Mouse (Mus musculus) neural tube, embryonic 13.5 days (tissue): ENCODE measurements around the gene Dock1. TPM values are rescaled to one million over a fixed set of nuclear protein-coding genes. Genes with fewer than 3 reads are reported as not detected.
A peak's percentile ranks its signal among the peaks of the same experiment; 100 is the strongest.

Experiments
- ATAC-seq: fragments of 200-750 bp; cut with Nextera tagmentation; 2 replicates; pipeline ENCODE4 v1.8.0; 2017; ENCODE audit warnings: low read depth, mild to moderate bottlenecking, moderate TSS enrichment, moderate library complexity
- H3K27ac ChIP-seq: fragments of 300-500 bp; sonication (generic); replicated peaks from 2 replicates; pipeline ENCODE4 v1.5.1; 2015; ENCODE audit warnings: moderate library complexity, mild to moderate bottlenecking, inconsistent platforms
- H3K27me3 ChIP-seq: fragments of 300-500 bp; sonication (generic); 2 replicates; pipeline ENCODE4 v1.6.1; 2015; ENCODE audit warnings: mild to moderate bottlenecking, inconsistent platforms
- H3K36me3 ChIP-seq: fragments of 300-500 bp; sonication (generic); 2 replicates; pipeline ENCODE4 v1.6.1; 2015; ENCODE audit warnings: mild to moderate bottlenecking, inconsistent platforms
- H3K4me1 ChIP-seq: fragments of 300-500 bp; sonication (generic); replicated peaks from 2 replicates; pipeline ENCODE4 v1.6.1; 2015; ENCODE audit warnings: inconsistent platforms
- H3K4me2 ChIP-seq: fragments of 300-500 bp; sonication (generic); 2 replicates; pipeline ENCODE4 v1.6.1; 2015; ENCODE audit warnings: inconsistent platforms, mild to moderate bottlenecking, moderate library complexity
- H3K4me3 ChIP-seq: fragments of 300-500 bp; sonication (generic); 2 replicates; pipeline ENCODE4 v1.5.1; 2015; ENCODE audit warnings: mild to moderate bottlenecking, inconsistent platforms
- H3K9ac ChIP-seq: fragments of 300-500 bp; sonication (generic); 2 replicates; pipeline ENCODE4 v1.6.1; 2015; ENCODE audit warnings: moderate library complexity, mild to moderate bottlenecking, inconsistent platforms
- H3K9me3 ChIP-seq: fragments of 300-500 bp; sonication (generic); 2 replicates; pipeline ENCODE4 v1.6.1; 2016; ENCODE audit warnings: inconsistent platforms
- WGBS: fragments of 180-500 bp; shearing (Covaris S2); methylation state at CpG from one replicate; pipeline ENCODE4 v1.1.7; 2015; 5-methylcytosine and 5-hydroxymethylcytosine counted together
- polyA plus RNA-seq: library from polyadenylated mRNA; unstranded; fragments of >200 nt; fragmentation: Nextera tagmentation; extraction: Ambion mirVana; gene quantifications from 2 replicates; pipeline ENCODE4 v1.2.1, GENCODE M21; 2015

Dock1 gene
- polyA plus RNA-seq, 1 experiment from 2014 or later = 7.4 TPM

DNA sequence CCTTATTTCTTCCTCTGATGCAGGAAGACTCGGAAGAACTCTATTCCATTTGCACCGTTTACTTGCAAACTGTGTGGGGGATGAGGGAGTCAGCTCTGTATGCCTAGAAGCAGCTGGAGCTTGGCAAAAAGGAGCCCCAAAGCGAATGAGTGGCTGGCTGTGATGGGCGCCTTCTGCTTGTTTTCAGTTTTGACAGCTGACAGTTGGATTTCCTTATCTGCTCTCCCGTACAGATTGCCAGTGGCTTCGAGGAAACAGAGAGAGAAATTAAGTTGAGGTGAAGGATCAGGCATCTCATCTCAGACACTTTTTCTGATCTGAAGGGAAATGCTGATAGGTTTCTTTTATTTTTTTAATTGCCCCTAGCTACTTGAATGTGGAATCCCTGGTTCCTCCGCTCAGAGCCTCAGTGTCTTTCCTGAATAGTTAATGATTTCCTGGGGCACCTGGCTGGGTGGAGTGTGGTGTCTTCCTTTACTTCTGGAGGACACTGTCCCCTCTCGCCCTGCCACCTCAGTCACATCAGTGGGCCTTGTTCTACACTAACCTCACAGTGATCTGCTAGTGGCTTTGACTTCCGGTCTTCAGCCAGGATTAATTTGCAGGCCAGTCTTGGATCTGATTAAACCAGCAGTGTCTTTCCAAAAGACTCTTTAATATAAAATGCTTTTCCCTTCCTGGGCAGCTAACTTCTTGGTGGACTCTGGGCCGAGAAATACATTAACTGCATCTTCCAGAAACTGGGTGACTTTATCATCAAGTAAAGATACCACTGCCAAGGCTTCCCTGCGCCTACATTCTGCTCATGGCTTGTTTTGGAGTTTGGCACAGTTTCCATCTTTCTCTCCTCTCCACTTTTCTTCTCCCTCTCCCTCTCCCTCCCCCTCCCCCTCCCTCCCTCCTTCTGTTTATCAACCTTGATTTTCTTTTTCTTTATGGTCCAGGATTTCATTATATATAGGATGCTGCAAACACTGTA, 55.4 kb downstream of the Dock1 start:
- Histone ChIP-seq H3K4me2 (peak overlapping the region; percentile 13; the same call in 1 of the 2 replicates), H3K27me3 (no peaks in the 10 kb centered on the region)
- WGBS = 39% methylated on average over 11 of the region's 11 CpGs

DNA sequence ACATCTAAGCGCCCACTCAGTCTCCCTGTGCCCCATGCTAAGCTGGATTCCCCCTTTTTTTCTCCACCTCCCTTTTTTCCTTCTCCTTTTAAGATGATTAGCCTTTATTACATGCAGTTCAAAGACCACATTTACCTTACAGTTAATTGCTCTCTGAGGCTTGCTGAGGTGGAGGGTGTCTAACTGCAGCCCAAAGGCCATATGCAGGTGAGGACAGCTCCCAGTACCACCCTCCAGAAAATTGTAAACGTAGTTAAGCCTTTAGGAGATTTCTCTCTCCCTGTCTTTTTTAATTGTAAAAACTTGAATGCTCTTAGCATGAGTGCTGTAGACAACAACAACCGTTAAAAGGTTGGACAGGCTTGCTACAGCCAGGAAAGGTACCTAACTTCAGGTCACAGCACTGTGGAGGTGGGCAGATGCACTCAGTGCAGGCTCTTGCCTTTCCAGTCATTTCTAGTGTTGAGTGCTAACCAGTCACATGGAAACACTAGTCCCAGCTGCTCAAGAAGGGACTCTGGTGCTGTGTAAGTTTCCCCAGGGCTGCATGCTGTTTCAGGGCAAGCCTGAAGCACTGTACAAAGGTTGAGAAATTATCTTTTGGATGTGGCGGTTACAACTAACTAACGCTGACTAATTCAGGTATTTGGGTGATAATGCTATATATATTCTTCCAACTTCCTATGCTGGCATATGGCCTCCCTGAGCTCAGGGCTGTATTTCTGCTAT, 56.2 kb downstream of the Dock1 start:
- Histone ChIP-seq H3K9me3 (no peaks in the 10 kb centered on the region), H3K4me3 (no peak overlapping the region), H3K27me3 (no peaks in the 10 kb centered on the region), H3K27ac (no peak overlapping the region), H3K4me2 (no peak overlapping the region), H3K9ac (no peak overlapping the region), H3K4me1 (peaks cover 16% of the 10 kb centered on the region; the same call in 1 of the 2 replicates), H3K36me3 (no peaks in the 10 kb centered on the region)
- no peak for ATAC-seq
- 78% methylated on average over 5 of the region's 5 CpGs for WGBS

More for the DNA sequence above, 55.4 kb downstream of the Dock1 start:
- Histone ChIP-seq H3K4me3 (no peak overlapping the region), H3K27ac (no peak overlapping the region), H3K36me3 (no peaks in the 10 kb centered on the region), H3K9ac (no peak overlapping the region), H3K9me3 (no peaks in the 10 kb centered on the region), H3K4me1 (peaks cover 16% of the 10 kb centered on the region; the same call in 1 of the 2 replicates)
- ATAC-seq = no peak

DNA sequence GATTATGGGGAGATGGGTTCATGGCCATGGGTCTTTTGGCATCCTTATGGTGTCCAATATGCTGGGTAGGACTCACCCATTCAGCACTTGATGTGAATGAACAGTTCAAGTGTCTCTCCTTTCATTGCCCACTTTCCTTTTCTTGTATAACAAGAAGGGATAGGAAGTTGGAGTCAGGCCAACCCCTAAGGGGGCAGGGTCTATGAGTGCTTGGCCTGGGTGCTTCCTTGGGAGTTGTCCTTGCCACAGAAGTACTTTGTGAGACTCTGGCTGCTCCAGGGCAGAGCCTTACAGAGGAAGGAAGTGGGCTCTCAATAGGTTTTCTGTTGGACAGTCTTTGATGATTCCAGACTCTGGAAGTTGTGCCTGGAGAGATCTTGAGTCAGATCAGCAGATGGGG, 58.9 kb downstream of the Dock1 start:
- no peaks in the 10 kb centered on the region for H3K36me3 ChIP-seq
- H3K27me3 ChIP-seq = no peaks in the 10 kb centered on the region
- H3K4me3 ChIP-seq = no peak overlapping the region
- H3K9ac ChIP-seq = no peak overlapping the region
- ATAC-seq = no peak
- peaks cover 14% of the 10 kb centered on the region; the same call in 1 of the 2 replicates for H3K4me1 ChIP-seq
- H3K9me3 ChIP-seq = no peaks in the 10 kb centered on the region
- H3K27ac ChIP-seq = no peak overlapping the region
- H3K4me2 ChIP-seq = no peak overlapping the region

DNA sequence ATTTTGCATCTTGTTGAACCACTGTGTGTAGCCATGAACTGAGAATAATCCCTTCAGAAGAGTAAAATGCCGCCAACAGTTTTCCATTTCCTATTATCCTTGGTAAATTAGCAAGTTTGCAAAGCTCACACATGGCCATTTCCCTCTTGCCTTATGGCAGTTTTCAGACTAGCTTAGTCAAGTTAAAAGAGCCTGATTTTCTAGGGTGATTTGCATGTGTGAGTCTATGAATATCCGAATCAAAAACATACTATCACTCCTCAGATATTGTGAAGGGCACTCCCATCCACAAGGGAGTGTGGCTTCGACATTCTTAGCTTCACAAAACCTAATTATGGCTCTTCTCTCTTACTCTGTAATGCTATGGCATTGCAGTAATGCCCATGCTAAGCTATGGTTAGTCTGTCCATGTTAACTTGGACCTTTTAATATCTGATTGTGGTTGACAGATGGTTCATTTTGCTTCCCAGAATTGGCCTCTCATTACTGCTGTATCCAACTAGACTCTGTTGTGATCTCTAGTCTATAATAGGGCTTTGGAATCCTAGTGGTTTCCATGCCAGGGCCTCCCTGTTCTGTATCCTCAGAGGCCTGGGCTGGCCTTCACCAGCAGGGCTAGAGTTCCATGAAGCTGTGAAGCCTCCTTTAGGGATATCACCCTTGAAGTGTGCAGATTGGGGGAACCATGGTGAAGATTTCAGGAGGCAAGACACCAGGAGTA, 60.1 kb downstream of the Dock1 start:
- Histone ChIP-seq H3K9me3 (no peaks in the 10 kb centered on the region), H3K4me1 (0 out of 2 replicates have a peak, but pooled peaks cover 3% of the 10 kb centered on the region), H3K36me3 (no peaks in the 10 kb centered on the region), H3K9ac (no peak overlapping the region), H3K4me2 (no peak overlapping the region), H3K27ac (no peak overlapping the region), H3K27me3 (no peaks in the 10 kb centered on the region), H3K4me3 (no peak overlapping the region)
- no peak for ATAC-seq
- WGBS = 91% methylated on average over 3 of the region's 3 CpGs

DNA sequence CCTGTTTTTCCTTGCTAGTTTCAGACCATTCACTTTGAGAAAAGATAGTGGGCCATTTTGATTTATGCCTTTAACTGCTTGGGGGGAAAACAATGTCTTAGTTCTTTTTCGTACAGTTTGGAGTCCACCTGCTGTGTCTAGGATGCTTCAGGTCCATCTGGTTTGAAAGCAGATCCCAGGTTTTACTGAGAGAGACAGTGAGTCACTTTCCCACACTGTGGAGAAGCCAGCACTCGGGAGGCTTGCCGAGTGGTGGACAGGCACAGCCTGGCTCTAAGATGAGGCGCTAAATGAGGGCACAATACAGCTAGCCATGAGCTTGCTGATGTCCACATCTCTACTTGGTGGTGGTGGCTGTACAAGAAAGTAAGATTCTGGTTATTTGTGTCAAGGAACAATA, 76.6 kb downstream of the Dock1 start:
- WGBS = 96% methylated on average over 4 of the region's 4 CpGs

DNA sequence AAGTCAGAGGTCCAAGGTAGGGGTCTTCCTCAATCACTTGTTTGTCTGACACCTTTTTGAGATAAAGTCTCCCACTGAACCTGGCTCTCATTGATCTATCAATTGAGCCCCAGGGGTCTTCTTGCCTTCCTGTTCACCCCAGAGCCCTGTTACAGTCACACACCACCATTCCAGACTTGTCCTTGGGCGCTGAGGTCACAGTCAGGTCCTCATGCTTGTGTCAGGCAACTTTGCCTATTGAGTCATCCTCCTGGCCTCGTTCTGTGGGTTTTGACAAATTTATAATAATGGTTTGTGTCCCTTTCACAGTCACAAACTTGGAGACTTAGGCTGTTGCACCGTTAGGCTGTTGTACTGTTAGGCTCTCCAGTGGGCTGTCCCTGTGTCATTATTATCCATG, 77.9 kb downstream of the Dock1 start:
- no peak for ATAC-seq
- H3K36me3 ChIP-seq = peaks cover 8% of the 10 kb centered on the region; the same call in 1 of the 2 replicates
- H3K4me3 ChIP-seq = no peak overlapping the region
- H3K27ac ChIP-seq = no peak overlapping the region
- H3K4me2 ChIP-seq = no peak overlapping the region
- no peaks in the 10 kb centered on the region for H3K4me1 ChIP-seq
- no peaks in the 10 kb centered on the region for H3K9me3 ChIP-seq
- no peak overlapping the region for H3K9ac ChIP-seq
- 92% methylated on average over 3 of the region's 3 CpGs for WGBS
- no peaks in the 10 kb centered on the region for H3K27me3 ChIP-seq

More for the DNA sequence above, 76.6 kb downstream of the Dock1 start:
- Histone ChIP-seq H3K4me3 (no peak overlapping the region), H3K4me1 (no peaks in the 10 kb centered on the region), H3K9ac (no peak overlapping the region), H3K4me2 (no peak overlapping the region), H3K9me3 (no peaks in the 10 kb centered on the region), H3K36me3 (peaks cover 8% of the 10 kb centered on the region; the same call in 1 of the 2 replicates), H3K27me3 (no peaks in the 10 kb centered on the region), H3K27ac (no peak overlapping the region)
- no peak for ATAC-seq

DNA sequence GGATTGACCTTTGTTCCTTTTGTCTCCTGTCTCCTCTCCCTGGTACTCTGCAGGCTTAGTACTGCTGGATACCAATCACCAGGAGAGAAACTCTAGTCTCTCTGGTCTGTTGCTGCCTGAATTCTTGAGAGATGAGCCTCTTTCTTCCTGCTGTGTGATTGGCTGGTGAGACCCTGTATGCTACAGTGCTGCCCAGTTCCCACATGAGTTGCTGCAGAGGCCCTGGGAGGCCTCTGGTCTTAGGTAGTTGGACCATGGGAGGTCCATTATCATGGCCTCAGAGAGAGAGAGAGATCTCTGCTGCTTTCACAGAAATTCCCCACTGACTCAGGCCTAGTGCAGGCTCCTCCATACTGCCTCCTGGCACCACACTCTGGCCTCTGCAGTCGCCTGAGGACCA, 79.2 kb downstream of the Dock1 start:
- H3K9me3 ChIP-seq = no peaks in the 10 kb centered on the region
- H3K27ac ChIP-seq = no peak overlapping the region
- 93% methylated on average over 1 of the region's 1 CpGs for WGBS
- no peak for ATAC-seq
- H3K4me2 ChIP-seq = no peak overlapping the region
- no peak overlapping the region for H3K4me3 ChIP-seq
- no peaks in the 10 kb centered on the region for H3K27me3 ChIP-seq
- no peaks in the 10 kb centered on the region for H3K4me1 ChIP-seq
- peaks cover 8% of the 10 kb centered on the region; the same call in 1 of the 2 replicates for H3K36me3 ChIP-seq
- no peak overlapping the region for H3K9ac ChIP-seq

DNA sequence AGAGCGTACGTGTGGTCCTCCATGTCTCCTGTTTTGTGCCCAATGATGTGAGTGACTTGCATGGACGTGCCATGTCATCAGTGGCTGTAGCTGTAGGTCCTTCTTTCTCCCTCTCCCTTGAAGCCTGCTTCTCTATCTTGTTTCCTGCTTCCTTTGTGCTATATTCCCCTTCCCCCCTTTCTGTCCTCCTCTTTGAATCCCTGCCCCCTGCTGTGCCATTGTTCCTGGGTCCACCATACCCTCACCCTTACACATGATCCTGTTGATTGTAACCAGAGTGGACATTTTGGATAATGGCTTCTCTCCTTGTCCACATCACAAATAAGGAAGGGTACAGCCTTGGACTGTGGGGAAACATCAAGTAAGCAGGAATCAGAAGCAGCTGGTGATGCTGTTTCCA, 81.0 kb downstream of the Dock1 start:
- H3K36me3 ChIP-seq = peaks cover 8% of the 10 kb centered on the region; the same call in 1 of the 2 replicates

DNA sequence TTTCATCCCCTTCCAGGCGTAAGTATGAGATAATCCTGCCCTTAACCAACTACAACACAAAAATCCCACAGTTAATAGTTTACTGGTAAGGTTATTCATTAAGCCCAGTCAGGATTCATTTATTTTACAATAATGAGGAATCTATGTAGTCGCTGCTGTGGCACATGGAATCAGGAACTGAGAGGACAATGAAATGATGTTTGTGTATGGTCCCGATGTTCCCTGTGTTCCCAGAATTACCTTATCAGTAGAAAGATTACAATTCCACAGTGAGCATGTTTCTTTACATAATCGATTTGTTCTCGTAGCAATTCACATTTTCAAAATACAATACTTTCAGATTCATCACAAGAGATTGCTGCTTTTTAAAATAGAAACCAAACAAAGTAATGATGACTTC, 83.0 kb downstream of the Dock1 start:
- no peak for ATAC-seq
- Histone ChIP-seq H3K36me3 (no peaks in the 10 kb centered on the region), H3K4me2 (no peak overlapping the region), H3K4me3 (no peak overlapping the region), H3K27me3 (no peaks in the 10 kb centered on the region), H3K4me1 (no peaks in the 10 kb centered on the region), H3K9me3 (no peaks in the 10 kb centered on the region), H3K9ac (no peak overlapping the region), H3K27ac (no peak overlapping the region)
- WGBS = 71% methylated on average over 5 of the region's 5 CpGs

More for the DNA sequence above, 81.0 kb downstream of the Dock1 start:
- no peaks in the 10 kb centered on the region for H3K4me1 ChIP-seq
- ATAC-seq = no peak
- H3K4me3 ChIP-seq = no peak overlapping the region
- no peak overlapping the region for H3K9ac ChIP-seq
- H3K9me3 ChIP-seq = no peaks in the 10 kb centered on the region
- H3K27ac ChIP-seq = no peak overlapping the region
- WGBS = 86% methylated on average over 3 of the region's 3 CpGs
- no peaks in the 10 kb centered on the region for H3K27me3 ChIP-seq
- no peak overlapping the region for H3K4me2 ChIP-seq

DNA sequence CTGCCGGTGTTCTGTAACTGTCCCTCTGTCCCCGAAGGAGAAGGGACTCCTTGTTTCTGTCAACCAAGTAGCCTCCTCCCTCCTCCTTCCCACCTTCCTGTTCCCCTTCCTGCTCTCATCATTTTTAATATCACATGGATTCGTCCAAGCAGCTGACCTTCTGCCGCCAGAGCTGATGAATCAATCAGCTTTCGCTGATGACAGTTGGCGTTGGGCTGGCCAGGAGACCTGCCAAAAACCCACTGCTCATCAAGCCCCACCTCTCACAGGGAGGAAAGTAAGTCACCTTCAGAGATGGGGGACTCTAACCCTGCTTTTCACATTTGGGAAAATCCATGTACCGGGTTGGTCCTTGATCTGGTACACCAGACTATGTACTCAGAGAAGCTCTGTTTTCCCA, 87.2 kb downstream of the Dock1 start:
- Histone ChIP-seq H3K36me3 (0 out of 2 replicates have a peak, but pooled peaks cover 7% of the 10 kb centered on the region), H3K4me3 (no peak overlapping the region), H3K27me3 (no peaks in the 10 kb centered on the region; the same call in 1 of the 2 replicates), H3K4me2 (no peak overlapping the region), H3K9me3 (no peaks in the 10 kb centered on the region), H3K9ac (no peak overlapping the region), H3K27ac (no peak overlapping the region), H3K4me1 (no peaks in the 10 kb centered on the region)
- ATAC-seq = no peak
- 96% methylated on average over 7 of the region's 7 CpGs for WGBS

DNA sequence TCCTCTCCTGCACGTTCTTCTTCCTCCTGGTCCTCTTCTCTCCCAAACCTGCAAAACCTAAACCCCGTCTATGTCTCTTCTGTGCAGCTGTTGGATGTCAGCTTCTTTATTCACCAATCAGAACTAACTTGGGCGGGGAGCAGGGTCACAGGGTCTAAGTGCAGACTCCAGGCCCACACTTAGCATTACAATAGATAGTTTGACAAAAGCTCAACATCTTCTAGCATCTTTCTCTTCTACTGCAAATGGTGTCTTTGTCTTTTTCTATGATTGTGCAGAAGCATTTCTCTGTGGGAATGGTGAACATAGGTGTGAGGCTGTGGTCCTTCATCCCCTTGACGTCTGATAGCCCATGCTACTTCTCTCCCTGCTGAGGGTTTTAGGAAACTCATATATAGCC, 91.3 kb downstream of the Dock1 start:
- Histone ChIP-seq H3K27ac (no peak overlapping the region), H3K36me3 (0 out of 2 replicates have a peak, but pooled peaks cover 7% of the 10 kb centered on the region), H3K4me2 (no peak overlapping the region), H3K4me1 (no peaks in the 10 kb centered on the region), H3K4me3 (no peak overlapping the region), H3K9me3 (no peaks in the 10 kb centered on the region), H3K27me3 (no peaks in the 10 kb centered on the region; the same call in 1 of the 2 replicates), H3K9ac (no peak overlapping the region)
- no peak for ATAC-seq
- WGBS = 58% methylated on average over 4 of the region's 4 CpGs
